Mouse (Mus musculus): Measurements from ENCODE around the gene Rbfox1. TPM values are rescaled to one million over a fixed set of nuclear protein-coding genes. Genes with fewer than 3 reads are reported as not detected.

Gene Rbfox1
- total and polyA plus RNA-seq, 3 experiments: not detected

DNA sequence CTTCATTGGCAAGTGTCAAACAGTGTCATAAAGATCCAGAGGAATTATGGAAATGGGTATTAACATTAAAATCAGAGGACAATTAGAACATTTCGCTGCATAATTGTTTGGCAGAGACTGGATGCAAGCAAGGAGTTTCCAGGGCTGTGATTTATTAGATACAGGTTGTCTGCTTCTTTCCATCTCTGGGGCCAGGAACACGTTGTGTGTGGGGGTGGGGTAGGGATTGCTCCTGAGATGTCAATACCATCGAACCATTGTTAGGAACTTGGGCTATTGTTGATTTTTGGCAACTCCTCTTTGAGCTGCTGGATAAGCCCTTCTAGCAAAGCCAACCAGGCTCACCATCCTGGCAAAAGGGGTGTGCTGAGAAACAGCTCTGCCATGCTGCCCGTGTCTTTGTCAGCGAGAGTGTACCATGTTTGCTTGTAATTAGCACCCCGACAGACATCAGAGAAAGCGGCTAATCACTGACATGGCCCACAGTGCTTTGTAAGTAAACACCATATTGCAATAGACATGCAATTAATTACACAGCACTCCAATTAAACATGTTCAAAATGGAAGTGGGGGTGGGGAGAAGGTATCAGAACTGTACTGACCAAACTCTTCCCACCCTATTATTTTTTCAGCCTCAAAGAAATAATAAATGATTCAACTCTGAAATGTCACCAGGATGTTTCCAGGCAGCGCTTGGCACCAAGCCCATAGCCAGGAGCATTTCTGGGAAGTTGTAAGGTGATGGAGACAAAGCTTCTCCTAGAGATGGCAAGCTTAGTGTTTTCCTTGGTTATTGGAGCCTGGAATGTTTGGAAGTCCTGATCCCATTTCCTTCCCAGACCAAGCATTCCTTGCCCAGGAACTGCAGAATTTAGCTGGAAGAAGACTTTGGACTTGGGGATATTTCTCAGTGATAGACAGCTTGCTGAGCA is 1562.8 kb downstream of the Rbfox1 start:
- H3K36me3 ChIP-seq (ENCODE audit: control insufficient read depth in 1 of 2, insufficient read depth in 2 of 2, low read length in 2 of 2): no peaks in the 10 kb centered on the region
- no peak overlapping the region for H3K4me3 ChIP-seq (ENCODE audit: control insufficient read depth in 1 of 2, insufficient read depth in 1 of 2, low read depth in 2 of 2, low read length in 2 of 2)
- no peak for DNase-seq (ENCODE audit: low read depth, low spot score)
- TF ChIP-seq UBTF (IDR thresholded peaks at IDR 0.05; ENCODE audit: borderline replicate concordance, insufficient read depth, low read depth, low read length) (no peak), SIN3A (IDR thresholded peaks at IDR 0.05; ENCODE audit: low read length) (no peak), ELF1 (IDR thresholded peaks at IDR 0.05; ENCODE audit: low read depth, low read length) (no peak), JUND (IDR thresholded peaks at IDR 0.05; ENCODE audit: low read depth, low read length) (no peak), MAX (IDR thresholded peaks at IDR 0.05; ENCODE audit: low read length) (no peak)
- H3K27ac ChIP-seq (ENCODE audit: control insufficient read depth, low read depth, low read length): no peak overlapping the region
- H3K4me1 ChIP-seq (ENCODE audit: control insufficient read depth in 1 of 2, insufficient read depth in 2 of 2, low read length in 2 of 2): no peaks in the 10 kb centered on the region
- H3K9ac ChIP-seq (ENCODE audit: control insufficient read depth, low read depth, low read length, poor library complexity, severe bottlenecking): no peak overlapping the region
- no peaks in the 10 kb centered on the region for H3K79me2 ChIP-seq (ENCODE audit: control insufficient read depth, insufficient read depth, low read length, poor library complexity)
- no peaks in the 10 kb centered on the region for H3K27me3 ChIP-seq (ENCODE audit: control insufficient read depth in 1 of 2, insufficient read depth in 2 of 2, low read length in 2 of 2)
- no peaks in the 10 kb centered on the region for H3K9me3 ChIP-seq (replicated peaks; ENCODE audit: insufficient read depth, low read length)

DNA sequence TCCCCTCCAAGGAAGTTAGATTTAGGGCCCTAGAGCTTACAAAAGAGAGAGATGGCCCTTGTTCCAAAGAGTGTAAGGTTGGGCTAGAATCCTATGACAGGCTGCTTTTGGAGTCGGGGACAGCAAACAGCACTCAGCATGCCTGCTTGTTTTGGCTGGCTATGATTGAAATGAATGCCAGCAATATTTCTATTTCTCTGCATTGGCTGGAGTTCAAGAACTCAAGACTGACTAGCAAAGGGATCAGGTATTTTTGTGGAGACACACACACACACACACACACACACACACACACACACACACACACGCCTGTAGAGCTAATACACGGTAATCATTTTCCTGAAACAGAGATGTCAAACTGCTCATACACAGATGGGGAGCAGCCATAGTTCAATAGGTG is 1566.0 kb downstream of the Rbfox1 start:
- H3K4me1 ChIP-seq (ENCODE audit: control insufficient read depth in 1 of 2, insufficient read depth in 2 of 2, low read length in 2 of 2): no peaks in the 10 kb centered on the region
- no peaks in the 10 kb centered on the region for H3K36me3 ChIP-seq (ENCODE audit: control insufficient read depth in 1 of 2, insufficient read depth in 2 of 2, low read length in 2 of 2)
- no peak overlapping the region for H3K27ac ChIP-seq (ENCODE audit: control insufficient read depth, low read depth, low read length)
- H3K79me2 ChIP-seq (ENCODE audit: control insufficient read depth, insufficient read depth, low read length, poor library complexity): no peaks in the 10 kb centered on the region
- H3K27me3 ChIP-seq (ENCODE audit: control insufficient read depth in 1 of 2, insufficient read depth in 2 of 2, low read length in 2 of 2): no peaks in the 10 kb centered on the region
- no peaks in the 10 kb centered on the region for H3K9me3 ChIP-seq (replicated peaks; ENCODE audit: insufficient read depth, low read length)
- TF ChIP-seq E2F4 (IDR thresholded peaks at IDR 0.05; ENCODE audit: borderline replicate concordance, low read depth, low read length) (no peak), CHD1 (IDR thresholded peaks at IDR 0.05; ENCODE audit: low read depth, low read length) (no peak), NELFE (IDR thresholded peaks at IDR 0.05; ENCODE audit: low read depth, low read length) (no peak), MYB (IDR thresholded peaks at IDR 0.05; ENCODE audit: low read depth, low read length) (no peak), BHLHE40 (IDR thresholded peaks at IDR 0.05; ENCODE audit: borderline replicate concordance, low read depth, low read length) (no peak), MXI1 (IDR thresholded peaks at IDR 0.05; ENCODE audit: low read depth, low read length) (no peak), KAT2A (conservative IDR thresholded peaks at IDR 0.05; ENCODE audit: low read depth, low read length) (no peak), MAZ (IDR thresholded peaks at IDR 0.05; ENCODE audit: low read depth, low read length) (no peak), CTCF (IDR thresholded peaks at IDR 0.05 in 2 of 3, conservative IDR thresholded peaks at IDR 0.05 in 1 of 3; ENCODE audit: control insufficient read depth in 1 of 3, insufficient read depth in 1 of 3, low read depth in 2 of 3, low read length in 3 of 3, poor library complexity in 1 of 3, severe bottlenecking in 1 of 3) (no peak)
- no peak for DNase-seq (ENCODE audit: low read depth, low spot score)
- H3K9ac ChIP-seq (ENCODE audit: control insufficient read depth, low read depth, low read length, poor library complexity, severe bottlenecking): no peak overlapping the region
- H3K4me3 ChIP-seq (ENCODE audit: control insufficient read depth in 1 of 2, insufficient read depth in 1 of 2, low read depth in 2 of 2, low read length in 2 of 2): no peak overlapping the region

DNA sequence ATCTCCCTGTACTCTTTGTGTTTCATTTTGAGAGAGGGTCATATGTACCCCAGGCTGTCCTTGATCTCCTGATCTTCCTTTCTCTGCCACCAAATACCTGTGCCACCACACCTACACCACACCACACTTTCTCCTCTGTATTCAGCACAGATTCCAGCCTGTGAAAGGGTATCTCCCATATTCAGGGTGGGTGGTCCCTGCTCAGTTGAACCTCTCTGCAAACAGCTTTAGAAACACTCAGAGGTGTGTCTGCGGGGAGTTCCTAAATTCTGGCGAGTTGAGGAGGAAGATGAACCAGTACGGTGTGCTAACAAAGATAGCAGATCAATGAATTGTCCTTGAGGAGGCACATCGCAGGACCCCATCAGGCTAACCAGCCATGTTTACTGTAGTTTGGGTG is 1572.4 kb downstream of the Rbfox1 start:
- DNase-seq (ENCODE audit: low read depth, low spot score): no peak
- Histone ChIP-seq H3K9me3 (replicated peaks; ENCODE audit: insufficient read depth, low read length) (no peaks in the 10 kb centered on the region), H3K4me3 (ENCODE audit: control insufficient read depth in 1 of 2, insufficient read depth in 1 of 2, low read depth in 2 of 2, low read length in 2 of 2) (no peak overlapping the region), H3K79me2 (ENCODE audit: control insufficient read depth, insufficient read depth, low read length, poor library complexity) (no peaks in the 10 kb centered on the region), H3K36me3 (ENCODE audit: control insufficient read depth in 1 of 2, insufficient read depth in 2 of 2, low read length in 2 of 2) (no peaks in the 10 kb centered on the region), H3K9ac (ENCODE audit: control insufficient read depth, low read depth, low read length, poor library complexity, severe bottlenecking) (no peak overlapping the region), H3K27me3 (ENCODE audit: control insufficient read depth in 1 of 2, insufficient read depth in 2 of 2, low read length in 2 of 2) (no peaks in the 10 kb centered on the region), H3K27ac (ENCODE audit: control insufficient read depth, low read depth, low read length) (no peak overlapping the region), H3K4me1 (ENCODE audit: control insufficient read depth in 1 of 2, insufficient read depth in 2 of 2, low read length in 2 of 2) (no peaks in the 10 kb centered on the region)
- no peak for TF ChIP-seq NRF1 (IDR thresholded peaks at IDR 0.05; ENCODE audit: insufficient read depth, low read depth, low read length, poor library complexity, severe bottlenecking)
- TF ChIP-seq GABPA (IDR thresholded peaks at IDR 0.05; ENCODE audit: low read depth, low read length): no peak
- TF ChIP-seq POLR2A (IDR thresholded peaks at IDR 0.05; ENCODE audit: control insufficient read depth in 1 of 2, insufficient read depth in 1 of 2, low read depth in 1 of 2, low read length in 2 of 2, poor library complexity in 1 of 2): no peak
- no peak for TF ChIP-seq TAL1 (IDR thresholded peaks at IDR 0.05; ENCODE audit: low read length)
- no peak for TF ChIP-seq RAD21 (IDR thresholded peaks at IDR 0.05; ENCODE audit: low read depth, low read length)
- no peak for TF ChIP-seq USF1 (IDR thresholded peaks at IDR 0.05; ENCODE audit: low read depth, low read length)
- TF ChIP-seq POLR2AphosphoS2 (IDR thresholded peaks at IDR 0.05; ENCODE audit: low read length): no peak
- TF ChIP-seq E2F4 (IDR thresholded peaks at IDR 0.05; ENCODE audit: borderline replicate concordance, low read depth, low read length): no peak
- no peak for TF ChIP-seq MEF2A (IDR thresholded peaks at IDR 0.05; ENCODE audit: extremely low read depth, insufficient replicate concordance, low read depth, low read length, poor library complexity, severe bottlenecking)
